Mouse (Mus musculus) forebrain, embryonic 15.5 days (tissue): Measurements from ENCODE around the gene Gm12248. TPM values are rescaled to one million over a fixed set of nuclear protein-coding genes. Genes with fewer than 3 reads are reported as not detected.

Experiments used
- polyA plus RNA-seq: library from polyadenylated mRNA; unstranded; fragments of >200 nt; fragmentation: Nextera tagmentation; extraction: Ambion mirVana; gene quantifications from 2 replicates; pipeline ENCODE4 v1.2.1, GENCODE M21; 2015

Gene Gm12248
- polyA plus RNA-seq, 1 experiment from 2014 or later: not detected

Other genes with a start within 250 kb of the Gm12248 start
- 18.5 and 18.7 TPM in 2 replicates for gene Larp1, start 84.1 kb downstream of the Gm12248 start, polyA plus RNA-seq
- 147 TPM in 2 replicates for gene Cnot8, start 11.0 kb upstream of the Gm12248 start, polyA plus RNA-seq
- gene Gemin5, start 75.4 kb upstream of the Gm12248 start, polyA plus RNA-seq: 12.7 and 15.9 TPM in 2 replicates
- 106 and 107 TPM in 2 replicates for gene Mrpl22, start 78.5 kb upstream of the Gm12248 start, polyA plus RNA-seq
- gene Igtp, start 106.4 kb upstream of the Gm12248 start, polyA plus RNA-seq: 1.3 and 1.5 TPM in 2 replicates
- gene Irgm2, start 106.5 kb upstream of the Gm12248 start, polyA plus RNA-seq: 0.55 and 0.86 TPM in 2 replicates
- gene 4930438A08Rik, start 181.7 kb upstream of the Gm12248 start, polyA plus RNA-seq: not detected in 2 replicates
- gene Zfp692, start 213.9 kb upstream of the Gm12248 start, polyA plus RNA-seq: 34.0 and 34.3 TPM in 2 replicates
- 39.0 and 40.6 TPM in 2 replicates for gene Zfp672, start 237.2 kb upstream of the Gm12248 start, polyA plus RNA-seq
- gene Sh3bp5l, start 237.6 kb upstream of the Gm12248 start, polyA plus RNA-seq: 50.7 and 54.9 TPM in 2 replicates